Mouse (Mus musculus) embryonic facial prominence, embryonic 10.5 days (tissue): ENCODE results near the gene Lrsam1. TPM values are rescaled to one million over a fixed set of nuclear protein-coding genes. Genes with fewer than 3 reads are reported as not detected.
"Not testable (repeated sequence)": the region's sequence is repeated elsewhere in the genome, so short reads cannot be mapped to it uniquely, and the experiment has no call there.

Experiments
- DNase-seq: peaks from one replicate; pipeline ENCODE4 v3.0.0-alpha.2; 2017; ENCODE audit warnings: low spot score
- H3K27ac ChIP-seq: fragments of 300-500 bp; sonication (generic); replicated peaks from 2 replicates; pipeline ENCODE4 v1.5.1; 2016; ENCODE audit warnings: mild to moderate bottlenecking
- H3K27me3 ChIP-seq: fragments of 300-500 bp; sonication (generic); replicated peaks from 2 replicates; pipeline ENCODE4 v1.6.1; 2016; ENCODE audit warnings: low read depth, mild to moderate bottlenecking; ENCODE audit not compliant: poor library complexity, severe bottlenecking
- H3K36me3 ChIP-seq: fragments of 300-500 bp; sonication (generic); replicated peaks from 2 replicates; pipeline ENCODE4 v1.6.1; 2016; ENCODE audit warnings: mild to moderate bottlenecking, moderate library complexity
- H3K4me1 ChIP-seq: fragments of 300-500 bp; sonication (generic); 2 replicates; pipeline ENCODE4 v1.6.1; 2016
- H3K4me3 ChIP-seq: fragments of 300-500 bp; sonication (generic); 2 replicates; pipeline ENCODE4 v1.5.1; 2016; ENCODE audit warnings: mild to moderate bottlenecking, moderate library complexity
- H3K9me3 ChIP-seq: fragments of 300-500 bp; sonication (generic); 2 replicates; pipeline ENCODE4 v1.6.1; 2016; ENCODE audit warnings: mild to moderate bottlenecking
- WGBS: fragments of 180-500 bp; shearing (Covaris S2); methylation state at CpG from one replicate; pipeline ENCODE4 v1.1.7; 2016; 5-methylcytosine and 5-hydroxymethylcytosine counted together
- polyA plus RNA-seq: library from polyadenylated mRNA; unstranded; fragments of >200 nt; fragmentation: Nextera tagmentation; extraction: Ambion mirVana; gene quantifications from 2 replicates; pipeline ENCODE4 v1.2.1, GENCODE M21; 2016

Gene Lrsam1
- 7.8 and 8.9 TPM in 2 replicates for polyA plus RNA-seq

DNA sequence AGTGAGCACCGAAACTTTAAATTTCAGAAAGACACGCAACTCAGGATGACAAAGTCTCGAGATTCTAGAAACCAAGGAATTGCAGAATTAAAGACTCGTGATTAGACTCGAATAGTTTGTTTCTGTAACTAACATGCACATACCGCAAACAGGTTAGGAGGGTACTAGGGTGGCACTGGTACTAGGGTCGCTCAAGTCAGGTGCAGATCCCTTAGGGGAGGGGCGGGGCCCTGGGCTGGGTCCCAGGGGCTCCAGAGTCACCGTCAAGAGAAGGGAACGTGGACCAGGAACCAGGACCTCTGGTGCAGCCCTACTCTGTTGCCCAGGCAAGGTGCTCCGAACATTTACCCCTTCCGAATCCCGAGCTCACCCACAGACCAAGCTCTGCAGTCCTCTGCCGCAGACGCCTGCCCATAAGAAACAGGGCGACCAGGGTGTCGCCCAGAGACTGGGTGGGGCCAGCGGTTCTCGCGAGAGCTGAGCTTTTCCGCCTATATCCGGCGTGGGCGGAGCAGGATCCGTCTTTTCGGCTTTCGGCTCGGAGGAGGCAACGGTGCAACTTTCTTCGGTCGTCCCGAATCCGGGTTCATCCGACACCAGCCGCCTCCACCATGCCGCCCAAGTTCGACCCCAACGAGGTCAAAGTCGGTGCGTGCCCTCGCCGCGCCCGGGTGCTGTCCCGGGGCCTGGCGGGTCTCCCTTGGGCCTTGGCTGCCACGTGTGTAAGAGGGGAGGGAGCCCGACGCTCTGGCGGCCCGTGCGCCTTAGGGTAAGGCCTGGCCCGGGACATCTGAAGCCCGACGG lies at the start of gene Lrsam1, which contains the start of gene Rpl12:
Gene Lrsam1, minus strand, starts transcription at position 423 of the 804 bp plus-strand sequence.
Gene Rpl12, plus strand, starts transcription at position 368 of the 804 bp plus-strand sequence.
- H3K4me1 ChIP-seq, result peaks cover 45% of the 10 kb centered on the region
- no peaks in the 10 kb centered on the region for H3K9me3 ChIP-seq
- H3K27me3 ChIP-seq, result no peaks in the 10 kb centered on the region
- whole genome bisulfite sequencing, result 3% methylated on average over 55 of the region's 55 CpGs
- H3K4me3 ChIP-seq, result peak within 1 kb of the TSS; percentile 88
- peaks cover 45% of the 10 kb centered on the region for H3K36me3 ChIP-seq
- DNase-seq, result peak; percentile 94
- peak within 1 kb of the TSS; percentile 96 for H3K27ac ChIP-seq

DNA sequence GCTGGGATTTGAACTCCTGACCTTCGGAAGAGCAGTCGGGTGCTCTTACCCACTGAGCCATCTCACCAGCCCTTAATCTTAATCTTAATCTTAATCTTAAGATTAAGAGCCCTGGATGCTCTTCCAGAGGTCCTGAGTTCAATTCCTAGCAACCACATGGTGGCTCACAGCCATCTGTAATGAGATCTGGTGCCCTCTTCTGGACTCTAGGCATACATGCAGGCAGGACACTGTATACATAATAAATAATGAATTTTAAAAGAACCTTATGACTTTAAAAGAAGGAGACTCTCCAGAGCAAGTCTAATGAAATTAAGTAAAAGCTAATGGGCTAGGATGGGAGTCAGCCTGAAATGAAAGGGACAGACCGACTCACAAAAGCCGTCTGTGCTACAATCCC lies 47.6 kb upstream of the Lrsam1 start:
- H3K4me1 ChIP-seq, H3K4me3 ChIP-seq, H3K27ac ChIP-seq, H3K27me3 ChIP-seq, H3K36me3 ChIP-seq, H3K9me3 ChIP-seq, DNase-seq: not testable (repeated sequence)
- WGBS, result 87% methylated on average over 4 of the region's 4 CpGs

DNA sequence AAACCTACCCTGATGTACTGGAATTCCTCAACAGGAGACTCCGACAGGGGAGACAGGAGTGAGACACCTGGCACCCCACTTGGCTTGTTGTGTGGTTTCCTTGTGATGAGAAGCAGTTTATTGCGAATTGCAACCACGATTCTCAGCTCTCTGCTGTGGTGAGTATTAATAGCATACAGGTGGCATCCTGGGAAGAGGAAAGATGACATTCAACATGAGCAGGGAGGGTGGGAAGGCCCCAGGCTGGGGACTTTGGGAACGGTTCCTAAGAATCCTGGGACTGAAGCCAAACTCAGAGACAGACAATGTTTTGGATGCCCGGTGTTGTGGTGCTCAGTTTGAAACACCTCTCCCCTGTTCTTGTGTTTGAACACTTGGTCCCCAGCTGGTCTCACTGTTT lies 43.6 kb upstream of the Lrsam1 start:
- H3K9me3 ChIP-seq, result no peaks in the 10 kb centered on the region
- H3K27ac ChIP-seq, result no peak overlapping the region
- no peak overlapping the region for H3K4me3 ChIP-seq
- H3K36me3 ChIP-seq, result no peaks in the 10 kb centered on the region
- H3K27me3 ChIP-seq, result no peaks in the 10 kb centered on the region
- no peaks in the 10 kb centered on the region for H3K4me1 ChIP-seq
- 81% methylated on average over 5 of the region's 5 CpGs for WGBS
- no peak for DNase-seq

DNA sequence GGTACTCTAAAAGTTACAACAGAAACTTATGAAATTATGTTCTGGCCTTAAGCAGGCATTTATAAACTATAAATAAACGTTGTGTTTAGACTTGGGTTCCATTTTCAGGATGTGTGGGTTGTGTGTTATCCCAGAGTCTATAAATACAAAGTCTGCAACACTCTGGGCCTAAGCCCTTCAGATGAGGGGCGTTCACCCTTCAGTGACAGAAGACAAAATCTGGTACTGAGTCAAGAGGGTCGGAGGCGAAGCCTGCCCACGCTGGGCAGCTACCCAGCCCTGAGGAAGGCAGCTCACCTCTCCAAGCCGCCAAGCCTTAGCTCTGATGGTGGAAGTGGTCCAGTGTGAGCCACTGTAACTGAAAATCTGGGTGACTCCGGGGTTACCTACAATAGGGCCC lies 40.7 kb upstream of the Lrsam1 start:
- WGBS, result 82% methylated on average over 7 of the region's 7 CpGs

GRCm38 (mm10) chr2:32999752-33000151 lies 38.3 kb upstream of the Lrsam1 start:
- WGBS, result 92% methylated on average over 2 of the region's 2 CpGs
- no peak for DNase-seq

More for the DNA sequence above, 40.7 kb upstream of the Lrsam1 start:
- no peak overlapping the region for H3K27ac ChIP-seq
- H3K4me3 ChIP-seq, result no peak overlapping the region
- H3K4me1 ChIP-seq, result no peaks in the 10 kb centered on the region
- no peaks in the 10 kb centered on the region for H3K36me3 ChIP-seq
- DNase-seq, result no peak
- H3K27me3 ChIP-seq, result no peaks in the 10 kb centered on the region
- H3K9me3 ChIP-seq, result no peaks in the 10 kb centered on the region

DNA sequence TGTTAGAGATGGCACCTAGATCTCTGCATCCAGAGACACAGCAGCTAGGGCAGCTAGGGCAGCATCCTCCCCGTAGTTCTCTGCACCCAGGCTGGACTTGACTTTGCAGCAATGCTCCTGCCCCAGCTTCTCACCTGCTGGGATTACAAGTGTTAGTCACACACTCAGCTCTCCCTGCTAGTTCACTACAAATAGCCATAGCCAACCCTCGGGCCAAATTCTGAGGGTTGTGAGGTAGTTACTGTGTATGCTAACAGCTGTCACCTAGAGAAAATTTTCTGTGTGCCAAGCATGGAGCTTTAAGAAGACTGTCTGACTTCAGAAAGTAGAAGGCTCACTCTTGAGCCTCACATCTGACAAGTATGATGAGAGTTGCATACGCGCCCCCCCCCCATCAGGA lies 36.4 kb upstream of the Lrsam1 start:
- no peak for DNase-seq
- no peaks in the 10 kb centered on the region for H3K36me3 ChIP-seq
- H3K27me3 ChIP-seq, result no peaks in the 10 kb centered on the region
- no peaks in the 10 kb centered on the region for H3K9me3 ChIP-seq
- 79% methylated on average over 4 of the region's 4 CpGs for WGBS
- H3K4me1 ChIP-seq, result 0 out of 2 replicates have a peak, but pooled peaks cover 3% of the 10 kb centered on the region
- no peak overlapping the region for H3K27ac ChIP-seq
- no peak overlapping the region for H3K4me3 ChIP-seq

More at GRCm38 (mm10) chr2:32999752-33000151, 38.3 kb upstream of the Lrsam1 start:
- no peak overlapping the region for H3K27ac ChIP-seq
- H3K4me3 ChIP-seq, result no peak overlapping the region
- no peaks in the 10 kb centered on the region for H3K36me3 ChIP-seq
- H3K27me3 ChIP-seq, result no peaks in the 10 kb centered on the region
- H3K4me1 ChIP-seq, result 0 out of 2 replicates have a peak, but pooled peaks cover 3% of the 10 kb centered on the region
- no peaks in the 10 kb centered on the region for H3K9me3 ChIP-seq

DNA sequence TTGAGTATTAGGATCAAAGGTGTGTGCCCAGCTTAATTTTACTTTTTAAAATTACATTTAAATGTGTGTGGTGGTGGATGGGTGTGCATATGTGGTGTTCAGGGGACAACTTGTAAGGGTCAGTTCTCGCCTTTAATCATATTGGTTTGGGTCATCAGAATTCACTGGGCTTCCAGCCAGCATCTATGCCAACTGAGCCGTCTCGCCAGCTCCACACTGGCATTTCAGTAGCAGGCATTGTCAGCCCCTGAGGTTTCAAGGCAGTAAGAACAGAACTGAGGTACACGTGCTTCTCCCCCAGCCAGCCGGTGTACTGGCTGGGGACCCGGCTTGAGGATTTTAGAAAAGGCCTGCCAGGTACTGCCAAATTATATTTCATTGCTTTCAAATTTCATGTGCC lies 35.7 kb upstream of the Lrsam1 start:
- H3K27ac ChIP-seq, result no peak overlapping the region
- H3K4me1 ChIP-seq, result peaks cover 6% of the 10 kb centered on the region
- H3K36me3 ChIP-seq, result no peaks in the 10 kb centered on the region
- no peaks in the 10 kb centered on the region for H3K9me3 ChIP-seq
- WGBS, result 76% methylated on average over 6 of the region's 6 CpGs
- H3K27me3 ChIP-seq, result no peaks in the 10 kb centered on the region
- no peak overlapping the region for H3K4me3 ChIP-seq
- DNase-seq, result no peak

GRCm38 (mm10) chr2:32992130-32992529 lies 30.7 kb upstream of the Lrsam1 start:
- 60% methylated on average over 6 of the region's 6 CpGs for WGBS
- H3K9me3 ChIP-seq, result no peaks in the 10 kb centered on the region
- H3K4me1 ChIP-seq, result peaks cover 8% of the 10 kb centered on the region
- no peak overlapping the region for H3K27ac ChIP-seq
- no peaks in the 10 kb centered on the region for H3K27me3 ChIP-seq
- DNase-seq, result no peak
- no peaks in the 10 kb centered on the region for H3K36me3 ChIP-seq
- no peak overlapping the region for H3K4me3 ChIP-seq

DNA sequence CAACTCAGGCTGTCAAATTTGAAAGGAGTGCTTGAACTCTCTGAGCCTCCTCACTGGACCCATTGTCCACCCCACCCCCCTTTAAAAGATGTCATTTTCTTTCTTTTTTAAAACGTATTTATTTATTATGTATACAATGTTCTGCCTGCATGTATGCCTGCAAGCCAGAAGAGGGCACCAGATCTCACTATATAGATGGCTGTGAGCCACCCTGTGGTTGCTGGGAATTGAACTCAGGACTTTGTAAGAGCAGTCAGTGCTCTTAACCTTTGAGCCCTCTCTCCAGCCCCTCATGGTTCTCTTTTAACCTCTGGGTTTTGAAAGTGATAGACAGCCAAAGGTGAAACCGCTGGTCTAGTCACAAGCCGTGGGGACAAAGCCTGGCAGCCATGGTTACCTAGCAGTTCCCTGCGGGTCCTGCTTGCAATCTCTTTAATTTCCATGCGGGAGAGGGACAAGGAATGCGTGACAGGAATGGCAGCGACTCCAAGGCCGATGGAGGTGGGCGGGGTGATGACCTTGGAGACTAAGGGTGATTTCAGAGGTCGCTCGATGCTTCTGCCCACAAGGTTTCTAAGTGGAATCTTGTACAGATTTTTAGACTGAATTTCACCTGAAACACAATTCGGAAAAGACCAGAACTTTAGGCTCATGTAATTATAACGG lies 28.9 kb upstream of the Lrsam1 start:
- H3K27ac ChIP-seq, result no peak overlapping the region
- peaks cover 7% of the 10 kb centered on the region for H3K4me1 ChIP-seq
- no peaks in the 10 kb centered on the region for H3K36me3 ChIP-seq
- H3K4me3 ChIP-seq, result no peak overlapping the region
- no peaks in the 10 kb centered on the region for H3K9me3 ChIP-seq
- no peak for DNase-seq
- H3K27me3 ChIP-seq, result no peaks in the 10 kb centered on the region
- 56% methylated on average over 13 of the region's 13 CpGs for WGBS

DNA sequence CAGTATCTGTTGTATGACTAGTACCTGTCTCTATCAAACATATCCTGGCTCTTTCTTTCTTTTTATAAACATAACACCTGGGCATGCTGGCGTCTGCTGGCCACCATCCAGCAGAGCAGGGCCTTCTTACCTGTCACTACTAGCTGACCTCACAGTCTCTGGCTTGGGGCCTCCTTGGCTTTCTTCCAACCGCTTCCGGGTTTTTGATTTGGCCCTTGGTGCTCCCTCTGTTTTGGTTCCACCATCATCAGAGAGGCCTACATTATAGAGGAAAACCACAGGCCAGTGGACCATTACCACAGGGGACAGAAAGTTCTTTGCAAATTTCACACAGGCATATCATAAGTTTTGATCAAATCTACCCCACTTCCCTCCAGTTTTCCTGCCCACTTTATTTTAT lies 28.0 kb upstream of the Lrsam1 start:
- H3K4me1 ChIP-seq, result peaks cover 5% of the 10 kb centered on the region
- DNase-seq, result no peak
- no peaks in the 10 kb centered on the region for H3K36me3 ChIP-seq
- H3K27me3 ChIP-seq, result no peaks in the 10 kb centered on the region
- H3K4me3 ChIP-seq, result no peak overlapping the region
- no peak overlapping the region for H3K27ac ChIP-seq
- no peaks in the 10 kb centered on the region for H3K9me3 ChIP-seq
- WGBS, result 88% methylated on average over 3 of the region's 3 CpGs

DNA sequence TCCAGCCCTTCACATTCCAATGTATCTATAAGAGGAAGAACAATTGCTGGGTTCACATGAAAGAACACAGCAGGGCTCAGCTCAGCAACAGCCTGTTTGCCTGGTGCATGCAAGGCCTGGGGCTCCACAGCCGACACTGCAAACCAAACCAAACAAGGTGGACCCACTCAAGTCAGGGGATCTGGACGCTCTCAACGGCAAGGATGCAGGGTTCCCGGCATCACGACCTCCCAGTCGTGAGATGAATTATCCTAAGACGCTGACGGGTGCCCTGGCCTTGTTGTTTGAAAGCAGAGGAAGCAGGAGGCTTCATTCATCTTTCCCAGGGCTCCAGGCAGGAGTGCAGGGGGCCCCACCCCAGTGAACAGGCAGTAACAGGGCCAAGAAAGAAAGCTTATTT lies 24.4 kb upstream of the Lrsam1 start:
- Histone ChIP-seq H3K27ac (no peak overlapping the region), H3K4me1 (peaks cover 23% of the 10 kb centered on the region)

GRCm38 (mm10) chr2:32983617-32984016 lies 22.2 kb upstream of the Lrsam1 start:
- Histone ChIP-seq H3K4me3 (no peak overlapping the region), H3K9me3 (no peaks in the 10 kb centered on the region), H3K27ac (no peak overlapping the region), H3K4me1 (peaks cover 28% of the 10 kb centered on the region), H3K36me3 (no peaks in the 10 kb centered on the region), H3K27me3 (no peaks in the 10 kb centered on the region)
- 55% methylated on average over 6 of the region's 6 CpGs for WGBS
- no peak for DNase-seq

More for the DNA sequence above, 24.4 kb upstream of the Lrsam1 start:
- WGBS, result 73% methylated on average over 8 of the region's 8 CpGs
- H3K4me3 ChIP-seq, result no peak overlapping the region
- no peak for DNase-seq
- H3K36me3 ChIP-seq, result no peaks in the 10 kb centered on the region
- no peaks in the 10 kb centered on the region for H3K9me3 ChIP-seq
- no peaks in the 10 kb centered on the region for H3K27me3 ChIP-seq

DNA sequence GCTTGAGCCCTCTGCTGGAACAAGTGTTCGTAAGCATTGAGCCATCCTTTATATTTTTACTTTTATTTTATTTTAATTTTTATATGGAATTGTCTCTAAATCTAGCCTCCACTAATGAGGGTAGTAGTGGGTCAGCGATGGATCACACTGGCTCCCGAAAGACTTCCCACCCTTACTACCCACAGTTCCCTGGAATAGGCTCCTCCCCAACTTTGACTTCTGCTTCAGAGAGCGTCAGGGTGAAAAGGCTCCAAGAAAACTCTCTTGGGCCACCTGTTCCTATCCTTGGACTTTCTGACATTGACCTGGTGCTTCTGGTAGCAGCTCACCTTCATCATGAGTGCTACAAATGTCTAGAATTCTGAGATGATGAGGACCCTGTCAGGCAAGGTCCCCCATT lies 21.3 kb upstream of the Lrsam1 start:
- no peak for DNase-seq
- H3K27me3 ChIP-seq, result no peaks in the 10 kb centered on the region
- peak overlapping the region; percentile 88 for H3K4me3 ChIP-seq
- H3K27ac ChIP-seq, result peak overlapping the region; percentile 48; the same call in 1 of the 2 replicates
- H3K9me3 ChIP-seq, result no peaks in the 10 kb centered on the region
- H3K4me1 ChIP-seq, result peaks cover 28% of the 10 kb centered on the region
- 8% methylated on average over 4 of the region's 4 CpGs for WGBS
- H3K36me3 ChIP-seq, result no peaks in the 10 kb centered on the region
